Mouse (Mus musculus) heart, postnatal 0 days (tissue): ENCODE measurements around the gene Thap8. TPM values are rescaled to one million over a fixed set of nuclear protein-coding genes. Genes with fewer than 3 reads are reported as not detected.

Experiments
- ATAC-seq: fragments of 200-750 bp; cut with Nextera tagmentation; 2 replicates; pipeline ENCODE4 v1.8.0; 2017; ENCODE audit warnings: low read depth, moderate number of reproducible peaks, moderate library complexity; ENCODE audit not compliant: insufficient read depth
- DNase-seq: peaks from one replicate; pipeline ENCODE4 v3.0.0-alpha.2; 2016; ENCODE audit warnings: low spot score
- H3K27ac ChIP-seq: fragments of 300-500 bp; sonication (generic); 2 replicates; pipeline ENCODE4 v1.5.1; 2014; ENCODE audit warnings: low read depth, mild to moderate bottlenecking
- H3K27me3 ChIP-seq: fragments of 300-500 bp; sonication (generic); 2 replicates; pipeline ENCODE4 v1.6.1; 2014; ENCODE audit warnings: low read length, mixed read lengths; ENCODE audit not compliant: control insufficient read depth, insufficient read depth
- H3K36me3 ChIP-seq: fragments of 300-500 bp; sonication (generic); replicated peaks from 2 replicates; pipeline ENCODE4 v1.6.1; 2014; ENCODE audit warnings: low read length, mixed read lengths; ENCODE audit not compliant: control insufficient read depth, insufficient read depth
- H3K4me1 ChIP-seq: fragments of 300-500 bp; sonication (generic); 2 replicates; pipeline ENCODE4 v1.6.1; 2014; ENCODE audit warnings: antibody characterized with exemption; ENCODE audit not compliant: control insufficient read depth, insufficient read depth
- H3K4me2 ChIP-seq: fragments of 300-500 bp; sonication (generic); 2 replicates; pipeline ENCODE4 v1.6.1; 2014; ENCODE audit warnings: low read depth, mild to moderate bottlenecking, low read length, moderate library complexity
- H3K4me3 ChIP-seq: fragments of 300-500 bp; sonication (generic); 2 replicates; pipeline ENCODE4 v1.5.1; 2014; ENCODE audit warnings: low read depth, low read length
- H3K9ac ChIP-seq: fragments of 300-500 bp; sonication (generic); replicated peaks from 2 replicates; pipeline ENCODE4 v1.6.1; 2014; ENCODE audit warnings: low read depth, low read length, mixed read lengths
- H3K9me3 ChIP-seq: fragments of 300-500 bp; sonication (generic); replicated peaks from 2 replicates; pipeline ENCODE4 v1.6.1; 2016; ENCODE audit warnings: low read length; ENCODE audit not compliant: control insufficient read depth
- CTCF ChIP-seq: IDR thresholded peaks from 2 replicates; pipeline ENCODE4 v1.5.1; 2016; ENCODE audit warnings: antibody characterized with exemption, control low read depth, low read depth
- EP300 ChIP-seq: IDR thresholded peaks from 2 replicates; pipeline ENCODE4 v1.6.1; 2016; ENCODE audit warnings: antibody characterized with exemption, low read depth
- WGBS: fragments of 180-500 bp; shearing (Covaris S2); extraction: QIAGEN DNeasy Blood & Tissue Kit; methylation state at CpG from one replicate; pipeline ENCODE4 v1.1.7; 2014; 5-methylcytosine and 5-hydroxymethylcytosine counted together
- polyA plus RNA-seq: library from polyadenylated mRNA; unstranded; fragments of >200 nt; fragmentation: Nextera tagmentation; extraction: Ambion mirVana; gene quantifications from 2 replicates; pipeline ENCODE4 v1.2.1, GENCODE M21; 2015
- total RNA-seq: library from RNA; depleted of rRNA; stranded (reverse); fragments of >200 nt; gene quantifications from 2 replicates; pipeline ENCODE4 v1.2.3, GENCODE M21; 2014; ENCODE audit warnings: low replicate concordance

Gene Thap8
- total and polyA plus RNA-seq, 2 experiments from 2014 or later, result 0.33 TPM; not detected in 1

- DNase-seq (no peak), ATAC-seq (no peak)
- Histone ChIP-seq H3K27me3 (no peaks in the 10 kb centered on the region), H3K9ac (no peak overlapping the region), H3K4me1 (peaks cover 7% of the 10 kb centered on the region; the same call in 1 of the 2 replicates), H3K27ac (no peak overlapping the region), H3K36me3 (peaks cover 4% of the 10 kb centered on the region), H3K9me3 (no peaks in the 10 kb centered on the region), H3K4me3 (no peak overlapping the region), H3K4me2 (no peak overlapping the region)
- no peak for TF ChIP-seq CTCF
- TF ChIP-seq EP300, result no peak
- 52% methylated on average over 27 of the region's 27 CpGs for WGBS
Measured at GRCm38 (mm10) chr7:30313666-30314320, 33.9 kb downstream of the Thap8 start.

GRCm38 (mm10) chr7:30314721-30315155 is 34.8 kb downstream of the Thap8 start, which contains the start of gene Syne4:
TSS of gene Syne4 (plus strand) at chr7:30314807.
- H3K27ac ChIP-seq, result no peak within 1 kb of the TSS
- no peak for DNase-seq
- H3K27me3 ChIP-seq, result no peaks in the 10 kb centered on the region
- 8% methylated on average over 9 of the region's 9 CpGs for WGBS
- no peak for ATAC-seq
- H3K4me2 ChIP-seq, result no peak within 1 kb of the TSS
- H3K9me3 ChIP-seq, result no peaks in the 10 kb centered on the region
- H3K4me3 ChIP-seq, result no peak within 1 kb of the TSS
- TF ChIP-seq CTCF (no peak), EP300 (no peak)
- H3K36me3 ChIP-seq, result peaks cover 4% of the 10 kb centered on the region
- no peaks in the 10 kb centered on the region for H3K4me1 ChIP-seq
- no peak within 1 kb of the TSS for H3K9ac ChIP-seq

GRCm38 (mm10) chr7:30315559-30316529 is 36.0 kb downstream of the Thap8 start:
- peaks cover 3% of the 10 kb centered on the region for H3K36me3 ChIP-seq
- ATAC-seq (no peak), DNase-seq (no peak)
- H3K27ac ChIP-seq, result no peak overlapping the region
- H3K4me1 ChIP-seq, result no peaks in the 10 kb centered on the region
- H3K9me3 ChIP-seq, result no peaks in the 10 kb centered on the region
- no peaks in the 10 kb centered on the region for H3K27me3 ChIP-seq
- H3K4me2 ChIP-seq, result no peak overlapping the region
- H3K4me3 ChIP-seq, result no peak overlapping the region
- H3K9ac ChIP-seq, result no peak overlapping the region
- TF ChIP-seq CTCF (no peak), EP300 (no peak)
- WGBS, result 71% methylated on average over 13 of the region's 13 CpGs

- H3K36me3 ChIP-seq, result no peaks in the 10 kb centered on the region
- 90% methylated on average over 3 of the region's 3 CpGs for WGBS
- no peak overlapping the region for H3K4me2 ChIP-seq
- H3K4me3 ChIP-seq, result no peak overlapping the region
- ATAC-seq, result no peak
- no peaks in the 10 kb centered on the region for H3K27me3 ChIP-seq
- H3K9me3 ChIP-seq, result no peaks in the 10 kb centered on the region
- peaks cover 11% of the 10 kb centered on the region for H3K4me1 ChIP-seq
- no peak for DNase-seq
- H3K27ac ChIP-seq, result no peak overlapping the region
- TF ChIP-seq EP300 (no peak), CTCF (no peak)
- no peak overlapping the region for H3K9ac ChIP-seq
Measured at GRCm38 (mm10) chr7:30318142-30318541, 38.2 kb downstream of the Thap8 start.

GRCm38 (mm10) chr7:30320946-30321345 is 41.1 kb downstream of the Thap8 start:
- Histone ChIP-seq H3K4me2 (peak overlapping the region; percentile 84), H3K27ac (no peak overlapping the region), H3K4me3 (peak overlapping the region; percentile 80), H3K36me3 (no peaks in the 10 kb centered on the region), H3K27me3 (no peaks in the 10 kb centered on the region), H3K4me1 (peaks cover 11% of the 10 kb centered on the region), H3K9me3 (no peaks in the 10 kb centered on the region), H3K9ac (peak overlapping the region; percentile 78; the same call in 1 of the 2 replicates)
- DNase-seq (no peak), ATAC-seq (no peak)
- TF ChIP-seq EP300 (no peak), CTCF (no peak)
- 77% methylated on average over 2 of the region's 2 CpGs for WGBS
